Comparison of ENCODE assay signal across 24 mouse cellular contexts in the genomic region with DNA sequence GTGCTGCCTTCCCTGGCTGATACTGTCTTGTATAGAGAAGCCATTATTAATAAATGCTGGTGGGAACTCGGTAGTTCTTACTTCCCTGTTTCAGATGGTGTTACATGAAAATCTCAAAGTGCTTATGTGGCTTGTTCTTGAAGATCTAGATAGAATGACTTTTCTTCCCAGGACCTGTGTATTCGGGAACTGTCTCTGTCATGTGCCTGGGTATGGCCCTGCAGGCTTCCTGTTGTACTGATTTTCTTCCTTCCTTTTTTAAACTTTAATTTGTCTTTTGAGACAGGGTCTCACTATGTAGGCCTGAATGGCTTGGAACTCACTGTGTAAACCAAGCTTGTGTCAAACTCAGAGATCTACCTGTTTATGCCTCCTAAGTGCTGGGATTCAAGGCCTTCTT. TPM values are rescaled to one million over a fixed set of nuclear protein-coding genes. Genes with fewer than 3 reads are reported as not detected.
DNase-seq lines count a peak whose midpoint lies in the region; ATAC-seq and TF ChIP-seq lines count a peak whose summit lies in the region.
"Had no signal": no experiment of that assay in that cellular context is flagged by ENCODE, and none has a peak within 500 bp of the region (broad histone marks: within the 10 kb centered on the region; RNA-seq: fewer than 3 reads in every experiment).

No protein-coding gene starts in this region.

- TF ChIP-seq RAD21 in CH12.LX (IDR thresholded peaks at IDR 0.05; ENCODE audit: low read depth, low read length), result no peak

- in situ Hi-C loops in CH12.LX (cut with MboI; ENCODE audit: low pct_ligation_motif_present, low pct_unique_long_range_greater_than_20kb, low sequenced_read_pairs), result no loop called here

- H3K9me3 ChIP-seq in heart, embryonic 10.5 days, result no peaks in the 10 kb centered on the region
- no peaks in the 10 kb centered on the region for H3K9me3 ChIP-seq in CH12.LX (replicated peaks; ENCODE audit: low read length)
- H3K9me3 ChIP-seq: embryonic facial prominence, embryonic 10.5 days; embryonic facial prominence, embryonic 13.5 days; forebrain, embryonic 12.5 days; forebrain, embryonic 15.5 days; hindbrain, embryonic 12.5 days; hindbrain, embryonic 15.5 days had no signal

- ATAC-seq in granulocyte monocyte progenitor cell, adult 5-6 weeks (replicated peaks; ENCODE audit: poor library complexity, severe bottlenecking), result 0 out of 2 replicates have a peak, but pooled peaks have one; percentile 3
- ATAC-seq: forebrain, embryonic 15.5 days; intestine, postnatal 0 days had no signal

- peak overlapping the region; percentile 8; the same call in 1 of the 2 replicates for H3K4me2 ChIP-seq in CH12.LX (ENCODE audit: insufficient read depth, low read depth, poor library complexity, severe bottlenecking)
- H3K4me2 ChIP-seq: forebrain, embryonic 12.5 days; forebrain, embryonic 15.5 days; heart, embryonic 11.5 days; hindbrain, embryonic 12.5 days; hindbrain, embryonic 15.5 days had no signal

- WGBS in heart, embryonic 10.5 days, result 80% methylated on average over 2 of the region's 2 CpGs

- H3K36me3 ChIP-seq in heart, embryonic 10.5 days, result peaks cover 22% of the 10 kb centered on the region
- H3K36me3 ChIP-seq in CH12.LX (replicated peaks in 1 of 2; ENCODE audit: control insufficient read depth in 1 of 2, insufficient read depth in 1 of 2, low read length in 1 of 2), result peaks cover 24 to 40% of the 10 kb centered on the region in 2 experiments
- H3K36me3 ChIP-seq: forebrain, embryonic 15.5 days had no signal

- H3K27me3 ChIP-seq in heart, embryonic 10.5 days (ENCODE audit: insufficient read depth, poor library complexity, severe bottlenecking), result no peaks in the 10 kb centered on the region
- H3K27me3 ChIP-seq in CH12.LX (replicated peaks), result no peaks in the 10 kb centered on the region
- H3K27me3 ChIP-seq: embryonic facial prominence, embryonic 13.5 days; forebrain, embryonic 15.5 days; hindbrain, embryonic 12.5 days; hindbrain, embryonic 15.5 days had no signal

- H3K9ac ChIP-seq in CH12.LX (ENCODE audit: insufficient read depth, low read depth), result no peak overlapping the region; the same call in 1 of the 2 replicates
- H3K9ac ChIP-seq: embryonic facial prominence, embryonic 13.5 days; forebrain, embryonic 12.5 days; forebrain, embryonic 15.5 days; hindbrain, embryonic 12.5 days; hindbrain, embryonic 15.5 days had no signal

- no peak for TF ChIP-seq CTCF in CH12.LX (conservative IDR thresholded peaks at IDR 0.05 in 1 of 2, IDR thresholded peaks at IDR 0.05 in 1 of 2; ENCODE audit: low read depth in 2 of 2, low read length in 2 of 2)

- TF ChIP-seq EP300 in CH12.LX (IDR thresholded peaks at IDR 0.05; ENCODE audit: low read length), result no peak

- dilution Hi-C loops in CH12.LX (cut with MboI; ENCODE audit: extremely low pct_ligation_motif_present, extremely low pct_unique_long_range_greater_than_20kb, low sequenced_read_pairs), result no loop called here

- H3K79me2 ChIP-seq in CH12.LX (replicated peaks; ENCODE audit: control insufficient read depth, extremely low read depth, insufficient read depth, poor library complexity, severe bottlenecking), result peaks cover 3% of the 10 kb centered on the region

- no peak overlapping the region for H3K4me3 ChIP-seq in heart, embryonic 10.5 days
- H3K4me3 ChIP-seq in CH12.LX (replicated peaks in 1 of 3; ENCODE audit: low read depth in 2 of 3, low read length in 2 of 3, poor library complexity in 1 of 3), result peak overlapping the region in 1 of 3 experiments; percentile 1
- H3K4me3 ChIP-seq: embryonic facial prominence, embryonic 10.5 days; embryonic facial prominence, embryonic 13.5 days; erythroblast, embryonic 14.5 days; forebrain, embryonic 12.5 days; forebrain, embryonic 15.5 days; hindbrain, embryonic 12.5 days; hindbrain, embryonic 15.5 days had no signal

- TF ChIP-seq POLR2A in CH12.LX (IDR thresholded peaks at IDR 0.05; ENCODE audit: low read depth, low read length), result no peak

- H3K27ac ChIP-seq in heart, embryonic 10.5 days, result no peak overlapping the region
- no peak overlapping the region for H3K27ac ChIP-seq in CH12.LX (ENCODE audit: insufficient read depth, low read depth)
- H3K27ac ChIP-seq: embryonic facial prominence, embryonic 10.5 days; embryonic facial prominence, embryonic 13.5 days; forebrain, embryonic 12.5 days; forebrain, embryonic 15.5 days; hindbrain, embryonic 12.5 days; hindbrain, embryonic 15.5 days had no signal

- peak; percentile 93 for DNase-seq in heart, adult 11 months
- no peak for DNase-seq in heart, embryonic 10.5 days (ENCODE audit: low spot score)
- no peak for DNase-seq in CH12.LX (ENCODE audit: extremely low read depth)
- DNase-seq in layer of hippocampus, adult 18-20 months (ENCODE audit: low spot score in 2 of 2), result no peak
- DNase-seq in heart, adult 8-10 months (ENCODE audit: low spot score), result no peak
- DNase-seq: adrenal gland, adult 2 months; adrenal gland, postnatal 14 days; cerebellum, adult 18-20 months; cerebellum, adult 9-10 months; cerebellum, postnatal 36 days; embryo, embryonic 11 days; gastrocnemius, postnatal 36 days had no signal

- H3K4me1 ChIP-seq in heart, embryonic 10.5 days, result peaks cover 13% of the 10 kb centered on the region
- H3K4me1 ChIP-seq in CH12.LX (ENCODE audit: control insufficient read depth in 1 of 2, insufficient read depth in 2 of 2), result peaks cover 14 to 53% of the 10 kb centered on the region in 2 experiments

TF ChIP-seq in CH12.LX, 34 proteins besides CTCF, POLR2A, EP300 and RAD21 (continues in another document):
- TF ChIP-seq USF1 (IDR thresholded peaks at IDR 0.05; ENCODE audit: low read depth, low read length) (no peak), TBP (conservative IDR thresholded peaks at IDR 0.05; ENCODE audit: low read depth, low read length) (no peak), E2F4 (IDR thresholded peaks at IDR 0.05; ENCODE audit: insufficient replicate concordance, low read depth, low read length) (no peak), MAZ (IDR thresholded peaks at IDR 0.05; ENCODE audit: low read depth, low read length) (no peak), SIN3A (IDR thresholded peaks at IDR 0.05; ENCODE audit: low read length) (no peak), USF2 (conservative IDR thresholded peaks at IDR 0.05; ENCODE audit: low read depth, low read length) (no peak), BHLHE40 (IDR thresholded peaks at IDR 0.05; ENCODE audit: low read depth, low read length) (no peak), ZC3H11A (IDR thresholded peaks at IDR 0.05; ENCODE audit: low read depth, low read length) (no peak), CHD2 (IDR thresholded peaks at IDR 0.05; ENCODE audit: low read length) (no peak), JUND (conservative IDR thresholded peaks at IDR 0.05; ENCODE audit: low read depth, low read length) (no peak), NELFE (IDR thresholded peaks at IDR 0.05; ENCODE audit: low read depth, low read length) (no peak), IRF4 (IDR thresholded peaks at IDR 0.05; ENCODE audit: low read depth, low read length) (no peak)

RNA-seq across cellular contexts. Expression of gene Mtg1, which starts 9.5 kb away (rescaled TPM):
- 29.3 and 35.7 TPM in 2 replicates for polyA plus RNA-seq in heart, embryonic 10.5 days (2016; fragmentation: Nextera tagmentation; extraction: Ambion mirVana)
- total RNA-seq in CH12.LX (2012; rRNA removed) (19.3 and 26.6 TPM in 2 replicates), CH12.LX (2014; rRNA removed) (20.7 and 29.4 TPM in 2 replicates)
- 39.6 and 39.8 TPM in 2 replicates for polyA plus RNA-seq in CH12.LX (2012; ENCODE audit: insufficient read length, low read depth)
- total RNA-seq in granulocyte monocyte progenitor cell, adult 5-6 weeks (2014; fragmentation: Nextera tagmentation), result 11.4 and 21.0 TPM in 2 replicates
- 9.5 and 14.4 TPM in 2 replicates for total RNA-seq in granulocyte monocyte progenitor cell, adult 5-6 weeks (2017)
- total RNA-seq in layer of hippocampus, adult 18-20 months (2021), result 10 to 100 TPM; 20.9 to 27.8 TPM
- total RNA-seq in heart, adult 8-10 months (2022), result 10 to 100 TPM; 24.2 to 32.4 (median 29.3) TPM

RNA-seq across cellular contexts. Expression of gene Echs1, which starts 11.6 kb away (rescaled TPM):
- polyA plus RNA-seq in heart, embryonic 10.5 days (2016; fragmentation: Nextera tagmentation; extraction: Ambion mirVana), result 171 and 175 TPM in 2 replicates
- total RNA-seq in CH12.LX (2012; rRNA removed), result 39.8 and 43.3 TPM in 2 replicates
- total RNA-seq in CH12.LX (2014; rRNA removed), result 72.0 and 74.4 TPM in 2 replicates
- 43.8 and 47.8 TPM in 2 replicates for polyA plus RNA-seq in CH12.LX (2012; ENCODE audit: insufficient read length, low read depth)
- 97.4 and 109 TPM in 2 replicates for total RNA-seq in granulocyte monocyte progenitor cell, adult 5-6 weeks (2014; fragmentation: Nextera tagmentation)
- total RNA-seq in granulocyte monocyte progenitor cell, adult 5-6 weeks (2017), result 107 and 150 TPM in 2 replicates
- 10 to 100 TPM; 63.7 to 66.6 TPM for total RNA-seq in layer of hippocampus, adult 18-20 months (2021)
- total RNA-seq in heart, adult 8-10 months (2022), result 100 to 1,000 TPM; 476 to 541 (median 510) TPM

RNA-seq across cellular contexts. Expression of gene Paox, which starts 12.3 kb away (rescaled TPM):
- polyA plus RNA-seq in heart, embryonic 10.5 days (2016; fragmentation: Nextera tagmentation; extraction: Ambion mirVana), result 20.1 and 20.2 TPM in 2 replicates
- total RNA-seq in CH12.LX (2012; rRNA removed), result 40.0 and 42.3 TPM in 2 replicates
- total RNA-seq in CH12.LX (2014; rRNA removed), result 34.5 and 36.6 TPM in 2 replicates
- polyA plus RNA-seq in CH12.LX (2012; ENCODE audit: insufficient read length, low read depth), result 30.4 and 39.7 TPM in 2 replicates
- total RNA-seq in granulocyte monocyte progenitor cell, adult 5-6 weeks (2014; fragmentation: Nextera tagmentation), result 37.9 and 44.7 TPM in 2 replicates
- 26.6 and 38.5 TPM in 2 replicates for total RNA-seq in granulocyte monocyte progenitor cell, adult 5-6 weeks (2017)
- 1 to 10 TPM; 4.7 to 5.2 TPM for total RNA-seq in layer of hippocampus, adult 18-20 months (2021)
- total RNA-seq in heart, adult 8-10 months (2022), result 1 to 10 TPM; 2.2 to 4.0 (median 2.6) TPM
- total RNA-seq: MEL had no signal
- polyA plus RNA-seq: erythroblast, embryonic 14.5 days had no signal

RNA-seq across cellular contexts. Expression of gene Fuom, which starts 25.7 kb away (rescaled TPM):
- polyA plus RNA-seq in heart, embryonic 10.5 days (2016; fragmentation: Nextera tagmentation; extraction: Ambion mirVana), result 41.0 and 59.9 TPM in 2 replicates
- total RNA-seq in CH12.LX (2012; rRNA removed) (0.76 and 1.8 TPM in 2 replicates), CH12.LX (2014; rRNA removed) (not detected in 2 replicates)
- polyA plus RNA-seq in CH12.LX (2012; ENCODE audit: insufficient read length, low read depth), result 0.64 and 0.86 TPM in 2 replicates
- 4.3 and 13.6 TPM in 2 replicates for total RNA-seq in granulocyte monocyte progenitor cell, adult 5-6 weeks (2014; fragmentation: Nextera tagmentation)
- total RNA-seq in granulocyte monocyte progenitor cell, adult 5-6 weeks (2017), result 2.5 and 12.9 TPM in 2 replicates
- 10 to 100 TPM; 41.7 to 43.4 TPM for total RNA-seq in layer of hippocampus, adult 18-20 months (2021)
- 10 to 100 TPM; 65.8 to 83.2 (median 76.9) TPM for total RNA-seq in heart, adult 8-10 months (2022)

RNA-seq across cellular contexts. Expression of gene Sprn, which starts 26.8 kb away (rescaled TPM):
- 0.10 TPM in 1 of 2 replicates, not detected in the other for polyA plus RNA-seq in heart, embryonic 10.5 days (2016; fragmentation: Nextera tagmentation; extraction: Ambion mirVana)
- total RNA-seq in CH12.LX (2012; rRNA removed) (not detected in 2 replicates), CH12.LX (2014; rRNA removed) (not detected in 2 replicates)
- not detected in 2 replicates for polyA plus RNA-seq in CH12.LX (2012; ENCODE audit: insufficient read length, low read depth)
- total RNA-seq in granulocyte monocyte progenitor cell, adult 5-6 weeks (2014; fragmentation: Nextera tagmentation), result not detected in 2 replicates
- total RNA-seq in granulocyte monocyte progenitor cell, adult 5-6 weeks (2017), result not detected in 2 replicates
- 100 to 1,000 TPM; 151 to 156 TPM for total RNA-seq in layer of hippocampus, adult 18-20 months (2021)
- 1 to 10 TPM in 1 of 4 experiments, under 1 TPM in 3; 0.23 to 1.2 (median 0.64) TPM for total RNA-seq in heart, adult 8-10 months (2022)
- total RNA-seq: hematopoietic stem cell, adult 5-6 weeks; MEL had no signal
- polyA plus RNA-seq: erythroblast, embryonic 14.5 days had no signal

Comparison
In these comparisons a context has a peak if more than half of its experiments do, and no peak if none do; other contexts are left out.
1. RNA of gene Paox, which starts 12.3 kb away (total RNA-seq): 34.5 to 42.3 TPM in CH12.LX and 26.6 to 44.7 TPM in granulocyte monocyte progenitor cell, adult 5-6 weeks; 4.7 to 5.2 TPM in layer of hippocampus, adult 18-20 months and 2.2 to 4.0 TPM in heart, adult 8-10 months; every median in the first group is over 4 times any median in the second.